Mouse (Mus musculus) CD4-positive naive resting alpha-beta T cell, adult 57 days (primary cell): Measurements from ENCODE around the gene Zfp937. TPM values are rescaled to one million over a fixed set of nuclear protein-coding genes. Genes with fewer than 3 reads are reported as not detected.

ENCODE experiments used
- total RNA-seq: library from RNA; stranded (reverse); gene quantifications from one replicate; pipeline ENCODE4 v1.2.4, GENCODE M21; 2023

Zfp937 gene
- 6.7 TPM for total RNA-seq

GRCm38 (mm10) chr2:150217600-150218362 is at the start of gene Zfp937:
Gene Zfp937 (plus strand): TSS chr2:150218073.

GRCm38 (mm10) chr2:150179579-150179978 is 38.3 kb upstream of the Zfp937 start, which contains the start of gene Gm10770:
Gene Gm10770 (minus strand): TSS chr2:150179679.

GRCm38 (mm10) chr2:150181570-150181999 is 36.3 kb upstream of the Zfp937 start, which contains the start of gene Gm14139:
Gene Gm14139 (plus strand): TSS chr2:150181755.

GRCm38 (mm10) chr2:150255491-150255890 is 37.6 kb downstream of the Zfp937 start, which contains the start of gene Gm21994:
Gene Gm21994 (minus strand): TSS chr2:150255591.

GRCm38 (mm10) chr2:150257291-150257690 is 39.4 kb downstream of the Zfp937 start, which contains the start of gene Gm14124:
Gene Gm14124 (plus strand): TSS chr2:150257517.

Other genes with a start within 250 kb of the Zfp937 start
- gene Zfp120, start 81.4 kb upstream of the Zfp937 start, total RNA-seq, result 8.2 TPM
- gene Gm10770, start 38.4 kb upstream of the Zfp937 start, total RNA-seq, result not detected
- 0.41 TPM for gene Gm14139, start 36.3 kb upstream of the Zfp937 start, total RNA-seq
- gene Gm21994, start 37.5 kb downstream of the Zfp937 start, total RNA-seq, result 16.6 TPM
- 0.53 TPM for gene Gm14124, start 39.4 kb downstream of the Zfp937 start, total RNA-seq
- gene Gm10130, start 105.6 kb downstream of the Zfp937 start, total RNA-seq, result 8.9 TPM
- gene 3300002I08Rik, start 144.7 kb downstream of the Zfp937 start, total RNA-seq, result 9.8 TPM
- gene Zfp442, start 233.4 kb downstream of the Zfp937 start, total RNA-seq, result 3.6 TPM